Mouse (Mus musculus) midbrain, embryonic 16.5 days (tissue): Measurements from ENCODE around the gene Rassf8. TPM values are rescaled to one million over a fixed set of nuclear protein-coding genes. Genes with fewer than 3 reads are reported as not detected.

Experiments used
- ATAC-seq: fragments of 200-750 bp; cut with Nextera tagmentation; 2 replicates; pipeline ENCODE4 v1.8.0; 2017; ENCODE audit warnings: moderate TSS enrichment
- H3K27ac ChIP-seq: fragments of 300-500 bp; sonication (generic); 2 replicates; pipeline ENCODE4 v1.5.1; 2014; ENCODE audit warnings: mild to moderate bottlenecking, low read length, mixed read lengths
- H3K27me3 ChIP-seq: fragments of 300-500 bp; sonication (generic); 2 replicates; pipeline ENCODE4 v1.6.1; 2014; ENCODE audit warnings: low read depth, low read length, mixed read lengths; ENCODE audit not compliant: control insufficient read depth, insufficient read depth
- H3K36me3 ChIP-seq: fragments of 300-500 bp; sonication (generic); 2 replicates; pipeline ENCODE4 v1.6.1; 2014; ENCODE audit warnings: mild to moderate bottlenecking, low read length, moderate library complexity, mixed read lengths; ENCODE audit not compliant: control insufficient read depth, insufficient read depth
- H3K4me1 ChIP-seq: fragments of 300-500 bp; sonication (generic); 2 replicates; pipeline ENCODE4 v1.6.1; 2014; ENCODE audit warnings: mild to moderate bottlenecking, low read length, mixed read lengths; ENCODE audit not compliant: control insufficient read depth, insufficient read depth
- H3K4me2 ChIP-seq: fragments of 300-500 bp; sonication (generic); 2 replicates; pipeline ENCODE4 v1.6.1; 2014; ENCODE audit warnings: mild to moderate bottlenecking, low read length, mixed read lengths
- H3K4me3 ChIP-seq: fragments of 300-500 bp; sonication (generic); 2 replicates; pipeline ENCODE4 v1.5.1; 2014; ENCODE audit warnings: low read depth, mild to moderate bottlenecking, low read length, moderate library complexity, mixed read lengths
- H3K9ac ChIP-seq: fragments of 300-500 bp; sonication (generic); 2 replicates; pipeline ENCODE4 v1.6.1; 2014; ENCODE audit warnings: low read depth, low read length, mixed read lengths
- H3K9me3 ChIP-seq: fragments of 300-500 bp; sonication (generic); replicated peaks from 2 replicates; pipeline ENCODE4 v1.6.1; 2014; ENCODE audit warnings: mild to moderate bottlenecking, low read length, mixed read lengths; ENCODE audit not compliant: control insufficient read depth, poor library complexity, severe bottlenecking
- WGBS: fragments of 180-500 bp; shearing (Covaris S2); extraction: QIAGEN DNeasy Blood & Tissue Kit; methylation state at CpG from one replicate; pipeline ENCODE4 v1.1.7; 2014; 5-methylcytosine and 5-hydroxymethylcytosine counted together
- polyA plus RNA-seq: library from polyadenylated mRNA; unstranded; fragments of >200 nt; fragmentation: Nextera tagmentation; extraction: Ambion mirVana; gene quantifications from 2 replicates; pipeline ENCODE4 v1.2.1, GENCODE M21; 2015

The Rassf8 gene
- polyA plus RNA-seq, 1 experiment from 2014 or later, result 6.0 TPM

- Histone ChIP-seq H3K4me3 (no peak overlapping the region), H3K9ac (no peak overlapping the region), H3K36me3 (no peaks in the 10 kb centered on the region), H3K4me2 (no peak overlapping the region), H3K27me3 (no peaks in the 10 kb centered on the region), H3K4me1 (peaks cover 7% of the 10 kb centered on the region), H3K9me3 (no peaks in the 10 kb centered on the region), H3K27ac (no peak overlapping the region)
- WGBS, result 74% methylated on average over 6 of the region's 6 CpGs
- no peak for ATAC-seq
Observed at GRCm38 (mm10) chr6:145756640-145757005, 10.1 kb downstream of the Rassf8 start.

GRCm38 (mm10) chr6:145757346-145757745 is 10.8 kb downstream of the Rassf8 start:
- Histone ChIP-seq H3K4me3 (no peak overlapping the region), H3K4me1 (peaks cover 7% of the 10 kb centered on the region), H3K9me3 (no peaks in the 10 kb centered on the region), H3K9ac (no peak overlapping the region), H3K36me3 (no peaks in the 10 kb centered on the region), H3K27ac (no peak overlapping the region), H3K27me3 (no peaks in the 10 kb centered on the region), H3K4me2 (no peak overlapping the region)
- no peak for ATAC-seq
- WGBS, result 88% methylated on average over 3 of the region's 3 CpGs

GRCm38 (mm10) chr6:145758685-145759084 is 12.1 kb downstream of the Rassf8 start:
- no peak overlapping the region for H3K27ac ChIP-seq
- ATAC-seq, result no peak
- H3K4me1 ChIP-seq, result peaks cover 7% of the 10 kb centered on the region
- H3K36me3 ChIP-seq, result no peaks in the 10 kb centered on the region
- H3K4me3 ChIP-seq, result no peak overlapping the region
- H3K27me3 ChIP-seq, result no peaks in the 10 kb centered on the region
- WGBS, result 84% methylated on average over 10 of the region's 10 CpGs
- H3K9me3 ChIP-seq, result no peaks in the 10 kb centered on the region
- no peak overlapping the region for H3K4me2 ChIP-seq
- no peak overlapping the region for H3K9ac ChIP-seq

- H3K4me2 ChIP-seq, result no peak overlapping the region
- H3K27me3 ChIP-seq, result no peaks in the 10 kb centered on the region
- H3K9ac ChIP-seq, result no peak overlapping the region
- H3K27ac ChIP-seq, result no peak overlapping the region
- ATAC-seq, result no peak
- H3K4me1 ChIP-seq, result peaks cover 7% of the 10 kb centered on the region
- H3K9me3 ChIP-seq, result no peaks in the 10 kb centered on the region
- 88% methylated on average over 2 of the region's 2 CpGs for WGBS
- H3K4me3 ChIP-seq, result no peak overlapping the region
- no peaks in the 10 kb centered on the region for H3K36me3 ChIP-seq
Observed at GRCm38 (mm10) chr6:145759432-145759831, 12.9 kb downstream of the Rassf8 start.

- H3K4me1 ChIP-seq, result peaks cover 7% of the 10 kb centered on the region
- 81% methylated on average over 4 of the region's 4 CpGs for WGBS
- no peak for ATAC-seq
Observed at GRCm38 (mm10) chr6:145760246-145761016, 13.9 kb downstream of the Rassf8 start.

GRCm38 (mm10) chr6:145761151-145761935 is 14.8 kb downstream of the Rassf8 start:
- Histone ChIP-seq H3K9ac (no peak overlapping the region), H3K4me3 (no peak overlapping the region), H3K4me1 (no peaks in the 10 kb centered on the region), H3K9me3 (no peaks in the 10 kb centered on the region), H3K36me3 (no peaks in the 10 kb centered on the region), H3K27ac (no peak overlapping the region), H3K27me3 (no peaks in the 10 kb centered on the region), H3K4me2 (no peak overlapping the region)
- ATAC-seq, result no peak
- 85% methylated on average over 3 of the region's 3 CpGs for WGBS

More at GRCm38 (mm10) chr6:145760246-145761016, 13.9 kb downstream of the Rassf8 start:
- Histone ChIP-seq H3K9ac (no peak overlapping the region), H3K9me3 (no peaks in the 10 kb centered on the region), H3K27ac (no peak overlapping the region), H3K4me2 (no peak overlapping the region), H3K36me3 (no peaks in the 10 kb centered on the region), H3K27me3 (no peaks in the 10 kb centered on the region), H3K4me3 (no peak overlapping the region)

- H3K9ac ChIP-seq, result no peak overlapping the region
- H3K27ac ChIP-seq, result no peak overlapping the region
- no peaks in the 10 kb centered on the region for H3K9me3 ChIP-seq
- no peaks in the 10 kb centered on the region for H3K27me3 ChIP-seq
- H3K4me3 ChIP-seq, result no peak overlapping the region
- no peaks in the 10 kb centered on the region for H3K4me1 ChIP-seq
- no peak overlapping the region for H3K4me2 ChIP-seq
- WGBS, result 92% methylated on average over 3 of the region's 3 CpGs
- no peak for ATAC-seq
- H3K36me3 ChIP-seq, result no peaks in the 10 kb centered on the region
Observed at GRCm38 (mm10) chr6:145762016-145762415, 15.5 kb downstream of the Rassf8 start.

GRCm38 (mm10) chr6:145763051-145763450 is 16.5 kb downstream of the Rassf8 start:
- Histone ChIP-seq H3K9me3 (no peaks in the 10 kb centered on the region), H3K4me2 (no peak overlapping the region), H3K27me3 (no peaks in the 10 kb centered on the region), H3K4me3 (no peak overlapping the region), H3K4me1 (no peaks in the 10 kb centered on the region), H3K9ac (no peak overlapping the region), H3K36me3 (no peaks in the 10 kb centered on the region), H3K27ac (no peak overlapping the region)
- 87% methylated on average over 4 of the region's 4 CpGs for WGBS
- no peak for ATAC-seq

- no peak for ATAC-seq
- WGBS, result 73% methylated on average over 7 of the region's 7 CpGs
- no peaks in the 10 kb centered on the region for H3K9me3 ChIP-seq
- no peak overlapping the region for H3K27ac ChIP-seq
- no peak overlapping the region for H3K4me3 ChIP-seq
- H3K27me3 ChIP-seq, result no peaks in the 10 kb centered on the region
- H3K4me2 ChIP-seq, result no peak overlapping the region
- no peak overlapping the region for H3K9ac ChIP-seq
- no peaks in the 10 kb centered on the region for H3K36me3 ChIP-seq
- no peaks in the 10 kb centered on the region for H3K4me1 ChIP-seq
Observed at GRCm38 (mm10) chr6:145765011-145765410, 18.5 kb downstream of the Rassf8 start.
